Mouse (Mus musculus) forebrain, embryonic 13.5 days (tissue): ENCODE results near the gene Cntnap5a. TPM values are rescaled to one million over a fixed set of nuclear protein-coding genes. Genes with fewer than 3 reads are reported as not detected.
A peak's percentile ranks its signal among the peaks of the same experiment; 100 is the strongest.

Experiments used
- ATAC-seq: fragments of 200-750 bp; cut with Nextera tagmentation; 2 replicates; pipeline ENCODE4 v1.8.0; 2017
- H3K27ac ChIP-seq: fragments of 300-500 bp; sonication (generic); 2 replicates; pipeline ENCODE4 v1.5.1; 2015; ENCODE audit warnings: inconsistent platforms, mild to moderate bottlenecking, moderate library complexity
- H3K27me3 ChIP-seq: fragments of 300-500 bp; sonication (generic); 2 replicates; pipeline ENCODE4 v1.6.1; 2015; ENCODE audit warnings: mild to moderate bottlenecking, inconsistent platforms
- H3K36me3 ChIP-seq: fragments of 300-500 bp; sonication (generic); 2 replicates; pipeline ENCODE4 v1.6.1; 2015; ENCODE audit warnings: mild to moderate bottlenecking, inconsistent platforms; ENCODE audit not compliant: poor library complexity, severe bottlenecking
- H3K4me1 ChIP-seq: fragments of 300-500 bp; sonication (generic); 2 replicates; pipeline ENCODE4 v1.6.1; 2015; ENCODE audit warnings: inconsistent platforms
- H3K4me2 ChIP-seq: fragments of 300-500 bp; sonication (generic); 2 replicates; pipeline ENCODE4 v1.6.1; 2015; ENCODE audit warnings: inconsistent platforms, mild to moderate bottlenecking, moderate library complexity
- H3K4me3 ChIP-seq: fragments of 300-500 bp; sonication (generic); 2 replicates; pipeline ENCODE4 v1.5.1; 2015; ENCODE audit warnings: mild to moderate bottlenecking, inconsistent platforms
- H3K9ac ChIP-seq: fragments of 300-500 bp; sonication (generic); 2 replicates; pipeline ENCODE4 v1.6.1; 2015; ENCODE audit warnings: mild to moderate bottlenecking, inconsistent platforms
- H3K9me3 ChIP-seq: fragments of 300-500 bp; sonication (generic); replicated peaks from 2 replicates; pipeline ENCODE4 v1.6.1; 2016; ENCODE audit warnings: inconsistent platforms
- WGBS: fragments of 180-500 bp; shearing (Covaris S2); methylation state at CpG from one replicate; pipeline ENCODE4 v1.1.7; 2015; 5-methylcytosine and 5-hydroxymethylcytosine counted together
- polyA plus RNA-seq: library from polyadenylated mRNA; unstranded; fragments of >200 nt; fragmentation: Nextera tagmentation; extraction: Ambion mirVana; gene quantifications from 2 replicates; pipeline ENCODE4 v1.2.1, GENCODE M21; 2015

The Cntnap5a gene
- polyA plus RNA-seq, result 0.39 and 0.52 TPM in 2 replicates

DNA sequence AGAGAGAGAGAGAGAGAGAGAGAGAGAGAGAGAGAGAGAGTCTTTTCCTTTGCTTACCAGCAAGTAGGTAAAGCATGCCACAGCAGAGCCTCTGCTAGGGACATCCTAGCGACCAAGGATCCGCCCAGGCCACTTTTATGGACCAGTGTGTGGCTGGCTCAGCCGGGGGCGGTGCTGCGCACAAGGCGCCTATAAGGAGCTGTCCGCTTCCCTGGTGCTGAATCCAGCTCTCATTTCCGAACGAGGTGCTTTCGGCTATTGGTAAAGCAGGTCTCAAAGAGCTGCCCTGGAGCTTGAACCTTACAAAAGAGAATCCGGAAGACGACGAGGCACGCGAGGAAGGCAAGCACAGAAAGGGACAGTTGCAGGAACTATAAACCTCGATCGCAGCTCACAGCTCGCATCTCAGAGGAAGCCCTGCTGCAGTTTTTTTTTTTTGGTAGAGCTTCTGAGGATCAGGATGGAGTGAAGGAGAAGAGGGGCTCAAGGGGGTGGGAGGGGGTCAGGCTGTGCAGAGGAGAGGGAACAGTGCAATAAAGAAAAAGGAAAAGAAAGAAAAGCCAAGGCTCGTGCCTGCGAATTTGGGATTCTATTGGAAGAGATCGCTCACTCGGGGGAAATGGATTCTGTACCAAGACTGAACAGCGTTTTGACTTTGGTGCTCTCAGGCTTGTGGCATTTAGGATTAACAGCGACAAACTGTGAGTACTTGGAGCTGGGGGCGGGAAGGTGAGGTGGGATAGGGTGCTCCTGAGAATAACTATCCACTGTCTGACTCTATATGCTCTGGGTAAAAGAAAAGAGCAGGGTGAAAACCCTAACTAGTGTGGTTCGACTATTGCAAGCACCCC is at the start of gene Cntnap5a:
Gene Cntnap5a (plus strand): TSS at position 239 of the 851 bp plus-strand sequence.
- Histone ChIP-seq H3K4me1 (no peaks in the 10 kb centered on the region), H3K27ac (no peak within 1 kb of the TSS), H3K4me3 (peak within 1 kb of the TSS; percentile 38), H3K36me3 (no peaks in the 10 kb centered on the region), H3K9ac (peak within 1 kb of the TSS; percentile 58), H3K9me3 (no peaks in the 10 kb centered on the region), H3K4me2 (peak within 1 kb of the TSS; percentile 60), H3K27me3 (no peaks in the 10 kb centered on the region)
- peak; percentile 90 for ATAC-seq
- 10% methylated on average over 26 of the region's 26 CpGs for WGBS

DNA sequence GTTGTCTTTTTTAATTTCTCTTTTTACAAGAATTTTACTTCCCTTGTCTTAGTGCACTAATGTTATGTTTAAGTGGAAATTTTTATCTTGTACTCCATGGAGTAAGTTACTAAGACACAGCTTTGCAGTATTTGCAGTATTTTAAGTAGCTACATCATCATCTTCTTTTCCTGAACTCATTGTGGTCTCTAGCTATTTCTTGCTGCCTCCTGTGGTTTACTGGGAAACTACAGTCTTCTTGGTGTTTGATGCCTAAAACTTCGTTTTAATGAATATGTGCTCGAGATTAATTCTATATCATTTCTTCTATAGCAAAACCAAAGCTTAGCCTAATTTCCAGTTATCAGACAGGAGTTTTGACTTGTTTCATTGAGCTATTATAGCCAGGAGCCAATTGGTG is 37.6 kb upstream of the Cntnap5a start:
- WGBS, result 72% methylated on average over 2 of the region's 2 CpGs
- H3K4me3 ChIP-seq, result no peak overlapping the region

DNA sequence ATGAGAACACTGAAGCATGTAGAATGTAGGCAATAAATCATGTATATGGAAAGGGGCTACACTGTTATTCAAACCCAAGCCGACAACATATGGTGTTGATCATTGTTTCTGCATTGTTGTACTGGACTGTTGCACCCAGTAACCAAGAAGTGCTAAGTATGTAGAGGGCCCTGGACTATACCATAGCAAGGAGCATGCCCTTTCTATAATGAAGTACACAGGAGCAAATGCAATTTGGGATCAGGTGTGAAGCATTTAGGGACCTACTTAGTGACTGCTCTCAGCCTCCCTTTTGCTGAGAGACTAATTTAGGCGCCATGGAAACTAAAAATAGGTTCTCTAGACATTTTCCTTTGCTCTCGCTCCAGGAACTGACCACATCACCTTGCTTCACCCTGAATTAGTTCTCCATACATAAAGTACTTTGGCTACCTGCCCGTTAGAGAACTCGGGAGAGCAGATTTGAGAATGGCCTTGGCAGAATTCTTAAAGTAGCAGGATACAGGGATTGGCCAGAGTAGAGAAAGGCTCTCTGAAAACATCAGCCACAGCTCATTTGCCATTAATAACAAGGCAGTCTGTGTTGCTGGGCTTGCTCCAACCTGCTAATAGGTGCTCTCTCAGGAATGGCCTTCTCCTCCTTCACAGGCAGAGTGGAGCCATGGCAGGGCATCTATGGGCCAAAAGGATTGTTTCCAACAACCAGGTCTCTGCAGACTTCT is 26.1 kb upstream of the Cntnap5a start:
- no peak overlapping the region for H3K4me2 ChIP-seq
- no peaks in the 10 kb centered on the region for H3K9me3 ChIP-seq
- H3K36me3 ChIP-seq, result no peaks in the 10 kb centered on the region
- 73% methylated on average over 5 of the region's 5 CpGs for WGBS
- no peak overlapping the region for H3K4me3 ChIP-seq
- no peak overlapping the region for H3K9ac ChIP-seq
- no peak overlapping the region for H3K27ac ChIP-seq
- H3K4me1 ChIP-seq, result no peaks in the 10 kb centered on the region
- ATAC-seq, result peak; percentile 50; the same call in 1 of the 2 replicates
- H3K27me3 ChIP-seq, result no peaks in the 10 kb centered on the region

More for the DNA sequence above, 37.6 kb upstream of the Cntnap5a start:
- H3K4me2 ChIP-seq, result no peak overlapping the region
- H3K9ac ChIP-seq, result no peak overlapping the region
- H3K27me3 ChIP-seq, result no peaks in the 10 kb centered on the region
- no peak for ATAC-seq
- no peaks in the 10 kb centered on the region for H3K36me3 ChIP-seq
- no peak overlapping the region for H3K27ac ChIP-seq
- no peaks in the 10 kb centered on the region for H3K9me3 ChIP-seq
- H3K4me1 ChIP-seq, result no peaks in the 10 kb centered on the region

DNA sequence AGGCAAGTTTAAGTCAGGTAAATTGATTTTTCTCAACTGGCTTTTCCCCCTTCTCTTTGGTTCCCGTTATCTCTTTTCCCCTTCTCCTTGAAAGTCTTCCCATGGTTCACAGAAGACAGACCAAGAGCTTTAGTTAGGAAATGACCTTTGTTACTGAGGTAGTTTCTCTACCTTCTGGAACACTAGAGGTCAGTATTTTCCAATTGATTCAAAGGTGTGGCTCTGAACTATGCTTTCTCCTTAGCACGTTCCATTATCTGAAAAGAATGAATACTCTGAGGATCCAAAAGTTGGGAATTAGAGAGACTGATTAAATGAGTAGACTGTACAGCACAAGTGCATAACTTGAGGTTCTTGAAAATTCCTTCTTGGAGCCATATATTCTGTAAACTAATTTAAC is 1.9 kb downstream of the Cntnap5a start:
- Histone ChIP-seq H3K9ac (no peak overlapping the region), H3K4me2 (no peak overlapping the region), H3K4me1 (no peaks in the 10 kb centered on the region), H3K27me3 (no peaks in the 10 kb centered on the region), H3K4me3 (no peak overlapping the region), H3K9me3 (no peaks in the 10 kb centered on the region), H3K27ac (no peak overlapping the region), H3K36me3 (no peaks in the 10 kb centered on the region)
- ATAC-seq, result no peak
- WGBS, result 34% methylated on average over 2 of the region's 2 CpGs

DNA sequence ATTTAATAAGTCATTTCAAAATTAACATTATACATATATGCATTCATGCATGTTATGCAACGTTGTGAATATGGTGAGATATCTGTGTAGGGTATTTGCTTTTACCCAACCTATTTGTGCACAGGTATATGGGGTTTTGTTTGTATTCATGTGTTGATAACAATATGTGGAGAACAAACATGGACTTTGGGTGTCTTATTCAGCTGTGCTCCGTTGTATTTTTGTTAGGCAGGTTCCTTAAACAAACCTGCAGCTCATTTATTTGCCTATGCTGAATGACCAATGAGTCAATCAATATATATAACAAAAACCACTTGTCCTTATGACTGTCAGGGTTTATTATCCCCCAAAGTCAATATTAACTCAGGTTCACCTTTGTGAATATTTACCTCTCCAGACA is 15.2 kb downstream of the Cntnap5a start:
- ATAC-seq, result no peak
- 64% methylated on average over 2 of the region's 2 CpGs for WGBS
- Histone ChIP-seq H3K27ac (no peak overlapping the region), H3K27me3 (no peaks in the 10 kb centered on the region), H3K4me1 (no peaks in the 10 kb centered on the region), H3K36me3 (no peaks in the 10 kb centered on the region), H3K9me3 (no peaks in the 10 kb centered on the region), H3K9ac (no peak overlapping the region), H3K4me3 (no peak overlapping the region), H3K4me2 (no peak overlapping the region)

DNA sequence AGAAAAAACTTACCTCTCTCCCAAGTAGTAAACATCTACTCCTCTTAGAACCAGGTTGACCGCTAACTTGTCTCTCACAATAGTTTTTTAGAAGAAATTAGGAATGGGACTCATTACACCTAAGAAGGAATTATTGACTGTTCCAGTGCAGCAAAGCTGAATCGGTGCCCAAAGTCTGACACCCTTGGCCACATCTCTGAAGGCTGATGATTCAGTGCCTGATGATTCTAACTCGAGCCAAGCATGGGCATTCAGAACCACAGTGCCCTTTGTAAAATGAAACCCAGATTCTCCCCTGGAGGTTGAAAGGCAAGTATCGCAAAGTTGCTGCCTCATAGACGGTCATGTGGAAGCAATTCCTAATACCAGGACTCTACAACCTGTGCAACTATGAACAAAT is 58.0 kb downstream of the Cntnap5a start:
- Histone ChIP-seq H3K36me3 (no peaks in the 10 kb centered on the region), H3K9ac (no peak overlapping the region), H3K9me3 (no peaks in the 10 kb centered on the region), H3K4me1 (no peaks in the 10 kb centered on the region), H3K4me3 (no peak overlapping the region), H3K27me3 (no peaks in the 10 kb centered on the region), H3K27ac (no peak overlapping the region), H3K4me2 (no peak overlapping the region)
- no peak for ATAC-seq
- WGBS, result 87% methylated on average over 5 of the region's 5 CpGs

DNA sequence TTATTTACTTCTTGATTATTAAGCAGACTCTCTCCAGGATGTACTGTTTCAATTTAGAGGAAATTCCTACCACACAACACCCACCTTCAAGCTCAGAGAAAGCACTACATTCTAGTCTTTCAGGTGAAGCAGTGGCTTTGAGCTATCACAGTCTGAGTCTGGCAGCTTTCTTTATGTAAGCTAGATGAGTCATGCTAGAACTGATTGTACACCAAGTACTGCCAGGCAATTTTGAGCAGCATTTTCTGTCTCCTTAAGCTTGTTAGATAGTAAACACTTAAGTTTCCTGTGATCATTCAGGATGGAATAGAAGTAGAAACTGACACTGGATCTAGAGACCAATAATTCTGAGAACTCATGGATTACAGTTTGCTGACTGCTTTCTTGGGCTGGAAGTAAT is 61.0 kb downstream of the Cntnap5a start:
- Histone ChIP-seq H3K4me1 (no peaks in the 10 kb centered on the region), H3K9me3 (no peaks in the 10 kb centered on the region)

DNA sequence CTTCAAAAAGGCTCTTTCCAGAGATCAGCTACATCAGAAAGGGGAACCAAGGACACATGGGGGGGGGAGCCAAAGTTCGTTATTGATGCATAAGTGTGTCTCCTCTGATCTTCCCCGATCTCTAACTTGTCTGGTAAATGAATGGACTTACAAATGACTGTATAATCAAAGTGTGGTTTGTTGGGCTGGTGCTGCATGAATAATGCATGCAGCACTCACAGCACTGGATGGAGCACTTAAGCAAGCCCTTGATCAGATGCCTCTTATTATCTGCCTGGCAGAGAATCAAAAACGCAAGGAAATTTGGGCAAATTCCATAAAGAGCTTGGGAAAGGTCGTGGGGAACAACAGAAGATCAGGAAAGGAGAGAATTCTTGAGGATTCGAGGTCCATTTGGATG is 100.2 kb downstream of the Cntnap5a start:
- no peaks in the 10 kb centered on the region for H3K9me3 ChIP-seq
- H3K4me3 ChIP-seq, result no peak overlapping the region
- peak overlapping the region; percentile 22; the same call in 1 of the 2 replicates for H3K4me2 ChIP-seq
- no peaks in the 10 kb centered on the region for H3K27me3 ChIP-seq
- H3K27ac ChIP-seq, result no peak overlapping the region
- peak; percentile 95 for ATAC-seq
- no peaks in the 10 kb centered on the region for H3K36me3 ChIP-seq
- H3K9ac ChIP-seq, result no peak overlapping the region
- 21% methylated on average over 5 of the region's 5 CpGs for WGBS
- H3K4me1 ChIP-seq, result peaks cover 9% of the 10 kb centered on the region

More for the DNA sequence above, 61.0 kb downstream of the Cntnap5a start:
- Histone ChIP-seq H3K4me3 (no peak overlapping the region), H3K27me3 (no peaks in the 10 kb centered on the region), H3K36me3 (no peaks in the 10 kb centered on the region), H3K4me2 (no peak overlapping the region), H3K27ac (no peak overlapping the region), H3K9ac (no peak overlapping the region)
- ATAC-seq, result no peak

DNA sequence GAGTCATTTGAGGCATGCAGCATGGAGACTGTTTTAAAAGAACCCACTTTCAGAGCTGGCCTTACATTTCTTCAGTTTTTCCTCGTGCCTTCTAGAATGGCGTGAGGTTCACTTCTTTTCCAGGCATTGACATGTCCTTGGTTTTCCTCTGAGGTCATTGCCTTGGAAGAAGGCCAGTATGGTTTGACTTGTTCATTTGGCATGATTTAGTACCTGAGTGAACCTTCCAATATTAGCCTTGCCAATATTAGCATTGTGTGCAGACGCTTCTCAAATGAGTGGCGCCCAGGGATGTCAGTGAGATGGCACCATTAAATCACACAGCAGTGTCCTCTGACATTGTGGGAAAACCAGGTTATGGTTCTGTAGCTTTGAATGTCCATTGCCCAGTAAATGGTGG is 158.0 kb downstream of the Cntnap5a start:
- Histone ChIP-seq H3K9me3 (no peaks in the 10 kb centered on the region), H3K4me3 (no peak overlapping the region), H3K4me1 (no peaks in the 10 kb centered on the region), H3K36me3 (no peaks in the 10 kb centered on the region), H3K4me2 (no peak overlapping the region), H3K9ac (no peak overlapping the region), H3K27ac (no peak overlapping the region), H3K27me3 (no peaks in the 10 kb centered on the region)
- no peak for ATAC-seq
- WGBS, result 98% methylated on average over 4 of the region's 4 CpGs

DNA sequence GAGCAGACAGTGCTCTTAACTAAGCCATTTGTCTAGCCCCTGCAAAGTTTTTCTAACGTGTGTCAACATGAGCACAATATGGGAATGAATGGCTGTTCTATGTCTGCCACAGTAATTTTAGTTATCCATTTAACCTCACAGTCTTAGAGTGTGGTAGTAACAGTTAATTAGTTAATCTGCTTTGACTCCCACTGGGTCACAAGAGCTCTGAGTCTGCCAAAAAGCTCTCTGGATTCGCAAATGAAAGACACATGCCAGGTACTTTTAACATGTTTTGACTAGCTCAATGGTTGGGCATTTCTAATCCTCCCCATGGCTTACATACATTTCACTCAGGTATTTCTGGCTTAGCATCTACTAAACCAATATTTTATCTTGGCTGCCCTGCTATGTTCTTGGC is 163.0 kb downstream of the Cntnap5a start:
- Histone ChIP-seq H3K9ac (no peak overlapping the region), H3K4me2 (no peak overlapping the region), H3K4me1 (no peaks in the 10 kb centered on the region), H3K27ac (no peak overlapping the region), H3K27me3 (no peaks in the 10 kb centered on the region), H3K4me3 (no peak overlapping the region), H3K9me3 (no peaks in the 10 kb centered on the region), H3K36me3 (no peaks in the 10 kb centered on the region)
- 23% methylated on average over 2 of the region's 2 CpGs for WGBS
- no peak for ATAC-seq

DNA sequence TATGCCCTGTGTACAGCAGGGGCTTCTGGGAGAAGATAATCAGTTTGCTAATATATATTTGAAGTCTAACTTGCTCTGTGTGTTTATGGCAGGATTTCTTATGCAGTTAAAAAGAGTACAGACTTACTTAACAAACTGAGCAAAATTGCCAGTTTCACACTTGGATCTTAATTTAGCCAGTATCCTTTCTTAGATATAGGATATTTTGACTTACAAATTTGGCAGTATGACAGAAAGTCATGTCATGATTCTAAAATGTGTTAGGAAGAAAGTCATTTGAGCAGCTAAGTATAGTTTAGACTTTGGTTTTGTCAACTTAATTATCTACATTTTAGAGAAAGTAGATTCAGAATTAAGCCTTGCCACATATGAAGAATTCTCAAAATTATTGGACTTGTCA is 167.7 kb downstream of the Cntnap5a start:
- Histone ChIP-seq H3K9ac (no peak overlapping the region), H3K4me1 (no peaks in the 10 kb centered on the region), H3K4me3 (no peak overlapping the region), H3K4me2 (no peak overlapping the region), H3K27ac (no peak overlapping the region), H3K27me3 (no peaks in the 10 kb centered on the region), H3K36me3 (no peaks in the 10 kb centered on the region), H3K9me3 (no peaks in the 10 kb centered on the region)
- no peak for ATAC-seq

DNA sequence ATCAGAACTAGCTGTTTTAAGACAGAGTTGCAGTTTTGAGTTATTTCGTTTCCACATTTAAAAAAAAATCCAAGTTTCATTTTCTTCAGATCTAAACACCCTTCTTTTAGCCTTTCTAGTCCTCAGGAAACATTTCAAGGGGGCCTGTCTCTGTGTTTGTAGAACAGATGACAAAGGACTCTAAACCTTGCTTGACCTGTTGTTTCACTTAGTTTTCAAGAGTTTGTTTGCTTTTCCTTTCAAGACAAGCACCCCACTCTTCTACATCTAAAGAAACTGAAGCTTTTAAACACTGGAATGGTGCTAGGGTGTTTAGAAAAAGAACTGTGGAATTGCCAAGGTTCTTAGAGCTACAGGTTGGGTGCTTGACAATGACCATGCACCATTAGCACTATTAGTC is 233.8 kb downstream of the Cntnap5a start:
- H3K27me3 ChIP-seq, result no peaks in the 10 kb centered on the region
- no peak overlapping the region for H3K4me2 ChIP-seq
- 76% methylated on average over 1 of the region's 1 CpGs for WGBS
- H3K36me3 ChIP-seq, result no peaks in the 10 kb centered on the region
- ATAC-seq, result no peak
- no peaks in the 10 kb centered on the region; the same call in 1 of the 2 replicates for H3K9me3 ChIP-seq
- H3K27ac ChIP-seq, result no peak overlapping the region
- no peaks in the 10 kb centered on the region for H3K4me1 ChIP-seq
- H3K4me3 ChIP-seq, result no peak overlapping the region
- no peak overlapping the region for H3K9ac ChIP-seq
